Mouse (Mus musculus) heart, embryonic 10.5 days (tissue): ENCODE results near the gene Eif4g3. TPM values are rescaled to one million over a fixed set of nuclear protein-coding genes. Genes with fewer than 3 reads are reported as not detected.

Source experiments
- DNase-seq: peaks from one replicate; pipeline ENCODE4 v3.0.0-alpha.2; 2017; ENCODE audit warnings: low spot score
- H3K27ac ChIP-seq: fragments of 300-500 bp; sonication (generic); 2 replicates; pipeline ENCODE4 v1.5.1; 2016; ENCODE audit warnings: mild to moderate bottlenecking
- H3K27me3 ChIP-seq: fragments of 300-500 bp; sonication (generic); 2 replicates; pipeline ENCODE4 v1.6.1; 2016; ENCODE audit warnings: mild to moderate bottlenecking; ENCODE audit not compliant: poor library complexity, insufficient read depth, severe bottlenecking
- H3K36me3 ChIP-seq: fragments of 300-500 bp; sonication (generic); 2 replicates; pipeline ENCODE4 v1.6.1; 2016; ENCODE audit warnings: mild to moderate bottlenecking, moderate library complexity
- H3K4me1 ChIP-seq: fragments of 300-500 bp; sonication (generic); 2 replicates; pipeline ENCODE4 v1.6.1; 2016; ENCODE audit warnings: mild to moderate bottlenecking
- H3K4me3 ChIP-seq: fragments of 300-500 bp; sonication (generic); 2 replicates; pipeline ENCODE4 v1.5.1; 2016; ENCODE audit warnings: mild to moderate bottlenecking, moderate library complexity
- H3K9me3 ChIP-seq: fragments of 300-500 bp; sonication (generic); 2 replicates; pipeline ENCODE4 v1.6.1; 2016; ENCODE audit warnings: mild to moderate bottlenecking, moderate library complexity
- WGBS: fragments of 180-500 bp; shearing (Covaris S2); methylation state at CpG from one replicate; pipeline ENCODE4 v1.1.7; 2016; 5-methylcytosine and 5-hydroxymethylcytosine counted together
- polyA plus RNA-seq: library from polyadenylated mRNA; unstranded; fragments of >200 nt; fragmentation: Nextera tagmentation; extraction: Ambion mirVana; gene quantifications from 2 replicates; pipeline ENCODE4 v1.2.1, GENCODE M21; 2016

Gene Eif4g3
- polyA plus RNA-seq: 29.0 and 35.3 TPM in 2 replicates

DNA sequence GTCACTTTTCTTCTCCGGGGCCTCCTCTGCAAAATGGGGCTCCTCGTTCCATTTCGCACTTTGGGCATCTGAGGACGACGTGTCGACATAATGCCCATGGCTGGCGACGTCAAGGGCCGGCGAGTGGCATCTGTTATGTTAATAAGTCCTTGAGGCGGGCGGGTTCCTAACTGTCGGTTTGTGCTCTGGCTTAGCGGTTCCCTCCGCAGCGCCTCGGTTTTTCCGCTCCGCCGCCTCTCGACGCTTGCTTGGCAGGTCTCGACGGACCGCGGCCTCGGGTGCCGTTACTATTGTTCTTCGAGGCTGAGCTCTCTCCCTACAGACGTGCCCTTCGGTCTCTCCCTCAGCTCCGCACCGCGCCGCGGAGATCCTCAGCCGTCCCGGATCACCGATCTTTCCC lies at the start of gene Eif4g3:
Eif4g3 (plus strand) TSS at position 133 of the 400 bp plus-strand sequence.
- H3K27ac ChIP-seq: peak within 1 kb of the TSS; percentile 98
- no peak for DNase-seq
- H3K9me3 ChIP-seq: no peaks in the 10 kb centered on the region
- H3K4me1 ChIP-seq: peaks cover 43% of the 10 kb centered on the region
- WGBS: 2% methylated on average over 39 of the region's 39 CpGs
- H3K36me3 ChIP-seq: peaks cover 15% of the 10 kb centered on the region
- peak within 1 kb of the TSS; percentile 98 for H3K4me3 ChIP-seq
- peaks cover 19% of the 10 kb centered on the region; the same call in 1 of the 2 replicates for H3K27me3 ChIP-seq

DNA sequence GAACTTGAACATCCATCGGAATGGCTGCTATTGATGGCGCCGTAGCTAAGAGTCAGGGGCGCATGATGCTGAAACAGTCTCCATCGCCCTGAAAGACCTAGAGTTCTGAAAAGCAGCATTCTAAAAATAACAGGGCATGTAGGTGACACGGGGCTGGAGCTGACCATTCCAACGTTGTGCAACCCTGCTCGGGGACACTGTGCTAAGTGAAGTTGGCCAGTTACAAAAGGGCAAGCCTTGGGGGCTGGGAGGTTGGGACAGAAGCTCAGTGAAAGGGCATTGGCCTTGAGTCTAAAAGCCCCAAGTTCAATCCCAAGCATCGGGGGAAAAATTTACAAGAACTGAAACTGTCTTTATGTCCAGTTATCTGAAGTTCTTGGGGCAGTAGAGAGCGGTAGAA lies 49.3 kb upstream of the Eif4g3 start:
- H3K9me3 ChIP-seq: no peaks in the 10 kb centered on the region
- H3K36me3 ChIP-seq: peaks cover 99% of the 10 kb centered on the region
- WGBS: 69% methylated on average over 10 of the region's 10 CpGs
- H3K4me1 ChIP-seq: peaks cover 28% of the 10 kb centered on the region
- no peak overlapping the region for H3K27ac ChIP-seq
- DNase-seq: no peak
- H3K27me3 ChIP-seq: no peaks in the 10 kb centered on the region
- H3K4me3 ChIP-seq: no peak overlapping the region

DNA sequence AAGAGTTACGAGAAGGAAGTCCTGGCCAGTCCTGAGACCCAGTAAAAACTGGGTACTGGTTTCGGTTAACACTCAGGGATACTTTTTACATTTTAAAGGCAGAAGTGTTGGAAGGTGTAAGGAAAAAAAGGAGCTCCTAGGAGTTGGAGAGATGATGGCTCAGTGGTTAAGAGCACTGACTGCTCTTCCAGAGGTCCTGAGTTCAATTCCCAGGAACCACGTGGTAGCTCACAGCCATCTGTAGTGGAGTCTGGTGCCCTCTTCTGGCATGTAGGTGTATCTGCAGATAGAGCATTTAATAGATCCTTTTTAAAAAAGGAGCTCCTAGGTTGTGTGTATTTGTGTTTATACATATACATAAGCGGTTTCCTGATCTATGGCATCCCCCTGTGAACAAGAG lies 47.4 kb upstream of the Eif4g3 start:
- 69% methylated on average over 4 of the region's 4 CpGs for WGBS
- H3K9me3 ChIP-seq: no peaks in the 10 kb centered on the region
- H3K4me3 ChIP-seq: no peak overlapping the region
- no peak overlapping the region for H3K27ac ChIP-seq
- peaks cover 28% of the 10 kb centered on the region for H3K4me1 ChIP-seq
- no peak for DNase-seq
- H3K36me3 ChIP-seq: peaks cover 99% of the 10 kb centered on the region
- no peaks in the 10 kb centered on the region for H3K27me3 ChIP-seq

DNA sequence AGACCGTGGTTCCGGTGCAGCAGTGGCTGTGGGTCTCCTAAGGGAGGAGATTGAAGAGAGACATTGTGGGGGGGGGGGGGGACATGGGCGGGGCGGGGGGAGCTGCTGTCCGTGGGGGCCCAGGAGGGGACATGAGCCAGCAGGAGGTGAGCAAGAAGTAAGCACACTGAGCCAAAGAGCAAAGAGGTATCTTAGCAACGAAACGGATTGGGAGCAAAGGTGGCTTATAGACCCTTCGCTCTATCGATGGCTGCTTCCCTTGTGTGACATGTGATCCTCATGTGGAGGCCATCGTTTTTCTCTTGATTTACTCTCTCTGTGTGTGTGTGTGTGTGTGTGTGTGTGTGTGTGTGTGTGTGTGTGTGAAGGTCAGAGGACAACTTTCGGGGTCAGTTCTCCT lies 46.4 kb upstream of the Eif4g3 start:
- Histone ChIP-seq H3K27ac (no peak overlapping the region), H3K4me1 (peaks cover 28% of the 10 kb centered on the region), H3K4me3 (no peak overlapping the region), H3K36me3 (peaks cover 98% of the 10 kb centered on the region), H3K27me3 (no peaks in the 10 kb centered on the region), H3K9me3 (no peaks in the 10 kb centered on the region)
- no peak for DNase-seq
- WGBS: 88% methylated on average over 11 of the region's 11 CpGs

DNA sequence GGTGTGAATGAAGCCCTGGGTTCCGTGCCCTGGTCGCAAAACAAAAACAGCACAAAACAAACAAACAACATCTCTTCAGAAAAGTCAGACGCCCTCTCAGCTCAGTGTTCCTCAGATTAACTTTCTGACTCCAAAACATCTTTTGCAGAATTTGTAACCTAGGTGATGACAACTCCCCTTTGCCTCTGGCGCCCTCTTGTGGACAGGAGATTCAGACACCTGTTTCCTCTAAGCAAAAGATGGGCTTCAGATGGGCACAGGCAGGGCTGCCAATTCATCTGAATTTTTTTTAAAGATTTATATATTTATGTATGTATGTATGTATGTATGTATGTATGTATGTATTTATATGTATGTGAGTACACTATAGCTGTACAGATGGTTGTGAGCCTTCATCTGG lies 40.0 kb upstream of the Eif4g3 start:
- DNase-seq: peak; percentile 88
- Histone ChIP-seq H3K27ac (no peak overlapping the region), H3K36me3 (peaks cover 78% of the 10 kb centered on the region), H3K9me3 (no peaks in the 10 kb centered on the region), H3K4me3 (no peak overlapping the region), H3K4me1 (peaks cover 10% of the 10 kb centered on the region), H3K27me3 (no peaks in the 10 kb centered on the region)
- WGBS: 41% methylated on average over 4 of the region's 4 CpGs

DNA sequence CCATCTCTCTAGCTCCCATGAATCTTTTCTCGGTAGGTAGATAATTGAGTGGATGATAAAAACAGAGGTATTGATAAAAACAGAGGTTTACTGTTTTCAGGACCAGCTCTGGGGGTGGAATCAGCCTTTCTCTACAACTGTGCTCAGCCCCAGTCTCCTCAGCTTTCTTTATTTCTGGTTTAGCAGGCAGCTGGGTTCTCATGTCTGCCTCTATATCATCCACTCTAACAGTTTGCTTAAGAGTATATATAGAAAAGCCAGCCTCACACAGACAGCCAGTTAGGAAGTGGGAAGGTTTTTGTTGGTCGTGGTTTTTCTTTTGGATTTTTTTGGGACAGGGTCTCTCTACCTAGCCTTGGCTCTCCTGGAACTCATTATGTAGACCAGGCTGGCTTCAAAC lies 38.6 kb upstream of the Eif4g3 start:
- peaks cover 76% of the 10 kb centered on the region for H3K36me3 ChIP-seq
- no peaks in the 10 kb centered on the region for H3K27me3 ChIP-seq
- no peaks in the 10 kb centered on the region for H3K9me3 ChIP-seq
- H3K27ac ChIP-seq: no peak overlapping the region
- WGBS: 65% methylated on average over 2 of the region's 2 CpGs
- no peak overlapping the region for H3K4me3 ChIP-seq
- H3K4me1 ChIP-seq: peaks cover 10% of the 10 kb centered on the region
- DNase-seq: no peak

DNA sequence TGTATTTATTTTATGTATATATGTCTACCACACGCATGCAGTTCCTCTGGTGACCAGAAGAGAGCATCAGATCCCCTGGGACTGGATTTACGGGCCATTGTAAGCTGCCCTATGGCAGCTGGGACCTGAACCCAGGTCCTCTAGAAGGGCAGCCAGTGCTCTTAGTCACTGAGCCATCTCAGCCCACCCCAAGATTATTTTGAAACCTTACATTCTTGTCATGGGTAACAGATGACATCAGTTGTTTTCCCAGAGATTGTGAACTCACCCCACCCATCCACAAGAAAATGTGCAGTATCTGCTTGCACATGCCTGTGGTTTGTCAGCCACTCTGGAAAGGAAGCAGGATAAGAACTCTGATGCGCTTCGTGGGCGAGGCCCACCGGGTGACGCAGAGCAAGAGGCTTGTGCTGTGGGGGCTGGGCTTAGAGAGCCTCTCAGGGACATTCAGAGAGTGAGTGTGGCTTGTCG lies 37.9 kb upstream of the Eif4g3 start:
- Histone ChIP-seq H3K4me3 (no peak overlapping the region), H3K4me1 (peaks cover 10% of the 10 kb centered on the region), H3K36me3 (peaks cover 76% of the 10 kb centered on the region), H3K9me3 (peaks cover 4% of the 10 kb centered on the region; the same call in 1 of the 2 replicates), H3K27me3 (no peaks in the 10 kb centered on the region), H3K27ac (0 out of 2 replicates have a peak overlapping the region, but pooled peaks have one; percentile 33)
- peak; percentile 89 for DNase-seq
- WGBS: 37% methylated on average over 8 of the region's 8 CpGs

DNA sequence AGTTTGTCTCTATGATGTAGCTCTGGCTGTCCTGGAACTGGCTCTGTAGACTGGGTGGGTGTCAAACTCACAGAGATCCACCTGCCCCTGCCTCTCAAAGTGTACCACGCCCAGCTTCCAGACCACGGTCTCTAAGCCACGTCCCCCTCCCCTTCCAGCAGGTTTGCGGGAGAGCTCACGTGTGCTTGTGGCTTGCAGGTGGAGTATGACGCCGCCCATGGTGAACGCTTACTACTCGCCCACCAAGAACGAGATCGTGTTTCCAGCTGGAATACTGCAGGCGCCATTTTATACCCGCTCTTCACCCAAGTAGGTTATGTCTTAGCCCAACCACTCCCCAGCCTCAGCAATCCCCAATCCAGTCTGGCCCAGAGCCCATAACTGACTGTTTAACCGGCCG lies 36.6 kb upstream of the Eif4g3 start:
- H3K27ac ChIP-seq: no peak overlapping the region
- H3K4me1 ChIP-seq: peaks cover 23% of the 10 kb centered on the region
- peaks cover 77% of the 10 kb centered on the region for H3K36me3 ChIP-seq
- no peak overlapping the region for H3K4me3 ChIP-seq
- DNase-seq: no peak
- no peaks in the 10 kb centered on the region for H3K27me3 ChIP-seq
- H3K9me3 ChIP-seq: peaks cover 4% of the 10 kb centered on the region; the same call in 1 of the 2 replicates
- WGBS: 95% methylated on average over 15 of the region's 15 CpGs

DNA sequence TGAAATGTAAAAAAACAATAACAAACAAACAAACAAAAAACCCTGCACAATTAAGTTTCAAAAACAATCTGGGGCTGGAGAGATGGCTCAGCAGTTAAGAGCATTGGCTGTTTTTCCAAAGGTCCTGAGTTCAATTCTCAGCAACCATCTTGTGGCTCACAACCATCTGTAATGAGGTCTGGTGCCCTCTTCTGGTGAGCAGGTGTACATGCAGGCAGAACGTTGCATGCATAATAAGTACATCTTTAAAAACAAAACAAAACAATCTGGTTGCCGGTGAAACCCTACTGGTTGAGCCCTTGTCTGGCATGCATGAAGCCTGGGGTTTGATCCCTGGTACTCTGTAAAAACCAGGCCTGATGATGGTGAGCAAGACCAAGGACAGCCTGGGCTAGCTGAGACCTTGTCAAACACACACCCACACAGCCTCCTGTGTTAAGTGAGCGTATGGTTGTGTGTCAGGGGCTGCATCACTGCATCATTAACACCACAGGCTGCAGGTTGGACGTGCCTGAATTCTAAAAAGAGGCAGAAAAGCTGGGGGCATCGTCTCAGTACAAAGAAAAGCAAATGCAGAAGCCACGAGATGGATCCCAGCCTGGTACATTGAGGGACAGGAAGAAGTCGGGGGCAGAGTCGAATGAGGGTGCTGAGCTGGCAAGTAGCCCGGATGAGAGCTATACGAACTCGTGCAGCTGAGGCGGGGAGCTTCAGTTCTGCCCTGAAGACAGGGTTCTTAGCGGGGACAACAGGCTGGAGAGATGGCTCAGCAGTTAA lies 32.7 kb upstream of the Eif4g3 start:
- DNase-seq: no peak
- 77% methylated on average over 13 of the region's 13 CpGs for WGBS
- Histone ChIP-seq H3K27ac (0 out of 2 replicates have a peak overlapping the region, but pooled peaks have one; percentile 37), H3K36me3 (peaks cover 91% of the 10 kb centered on the region), H3K4me1 (peaks cover 24% of the 10 kb centered on the region), H3K9me3 (peaks cover 4% of the 10 kb centered on the region; the same call in 1 of the 2 replicates), H3K4me3 (no peak overlapping the region), H3K27me3 (no peaks in the 10 kb centered on the region)

DNA sequence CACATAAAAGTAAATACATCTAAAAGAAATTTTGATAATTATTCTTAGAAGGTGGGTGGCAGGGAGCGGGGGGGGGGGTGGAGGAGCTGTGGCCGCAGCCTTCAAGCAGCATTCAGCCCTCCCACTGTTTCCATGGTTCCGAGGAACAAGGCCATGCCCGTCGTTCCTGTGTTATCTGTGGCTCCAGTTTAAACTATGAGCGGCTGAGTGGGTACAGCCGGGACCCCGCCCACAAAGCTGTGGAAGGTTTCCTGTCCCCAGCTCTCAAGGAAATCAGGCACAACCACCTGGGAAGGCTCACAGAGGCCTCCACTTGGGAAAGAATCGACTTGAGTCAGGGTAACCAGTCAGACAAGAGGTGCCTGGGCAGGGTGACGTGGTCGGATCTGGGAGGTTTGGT lies 32.1 kb upstream of the Eif4g3 start:
- WGBS: 49% methylated on average over 11 of the region's 11 CpGs
- Histone ChIP-seq H3K36me3 (peaks cover 93% of the 10 kb centered on the region), H3K27me3 (no peaks in the 10 kb centered on the region), H3K9me3 (peaks cover 4% of the 10 kb centered on the region; the same call in 1 of the 2 replicates), H3K27ac (peak overlapping the region; percentile 37), H3K4me1 (peaks cover 17% of the 10 kb centered on the region), H3K4me3 (no peak overlapping the region)
- DNase-seq: no peak

DNA sequence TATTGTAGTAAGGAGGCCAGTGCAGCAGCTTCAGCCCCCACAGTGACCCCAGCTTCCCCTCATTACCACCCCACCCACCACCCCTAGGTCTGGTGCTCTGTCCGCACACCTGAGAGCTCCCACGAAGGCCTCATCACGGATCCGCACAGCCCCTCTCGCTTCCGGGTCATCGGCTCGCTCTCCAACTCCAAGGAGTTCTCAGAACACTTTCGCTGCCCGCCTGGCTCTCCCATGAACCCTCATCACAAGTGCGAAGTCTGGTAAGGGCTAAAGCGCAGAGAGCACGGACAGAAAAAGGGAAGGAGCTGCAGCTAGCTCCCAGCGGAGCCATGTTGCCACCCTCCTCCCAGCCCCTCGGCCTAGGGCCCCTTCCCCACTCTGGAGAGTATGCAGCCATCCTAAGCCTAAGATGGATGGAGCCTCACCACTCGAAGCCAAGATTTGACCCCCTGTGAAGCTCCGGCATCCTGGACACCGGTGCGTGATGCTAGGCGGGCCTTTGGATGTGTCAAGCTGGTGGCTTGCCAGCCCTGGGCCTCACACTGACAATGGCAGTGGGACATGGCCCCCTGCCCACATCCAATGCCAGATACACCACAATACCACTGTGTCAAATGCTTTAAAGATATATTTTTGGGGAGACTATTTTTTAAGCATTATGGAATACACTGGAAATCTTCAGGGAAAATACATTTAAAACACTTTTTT lies 30.0 kb upstream of the Eif4g3 start:
- H3K27me3 ChIP-seq: no peaks in the 10 kb centered on the region
- WGBS: 91% methylated on average over 20 of the region's 20 CpGs
- H3K36me3 ChIP-seq: peaks cover 81% of the 10 kb centered on the region
- H3K9me3 ChIP-seq: peaks cover 4% of the 10 kb centered on the region; the same call in 1 of the 2 replicates
- no peak overlapping the region for H3K27ac ChIP-seq
- no peak for DNase-seq
- no peak overlapping the region for H3K4me3 ChIP-seq
- peaks cover 17% of the 10 kb centered on the region for H3K4me1 ChIP-seq

DNA sequence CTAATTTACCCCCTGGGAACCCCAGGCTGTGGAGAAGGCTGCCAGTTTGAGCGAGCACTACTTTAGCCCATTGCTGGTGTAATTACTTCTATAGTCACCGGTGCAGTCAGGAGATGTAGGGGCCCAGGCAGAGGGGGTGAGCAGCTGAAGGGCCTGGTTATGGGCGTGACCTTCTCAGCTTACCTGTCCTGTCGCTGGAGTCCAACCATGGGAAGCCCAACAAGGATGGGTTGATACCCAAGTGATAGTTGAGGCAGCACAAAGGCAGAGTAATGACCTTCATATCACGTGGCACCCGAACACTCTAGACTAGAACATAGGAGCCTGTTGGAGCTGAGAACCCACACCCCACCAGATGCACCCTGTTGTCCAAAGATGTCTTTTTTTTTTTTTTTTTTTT lies 29.4 kb upstream of the Eif4g3 start:
- H3K4me3 ChIP-seq: no peak overlapping the region
- H3K27ac ChIP-seq: no peak overlapping the region
- peaks cover 17% of the 10 kb centered on the region for H3K4me1 ChIP-seq
- H3K9me3 ChIP-seq: peaks cover 4% of the 10 kb centered on the region; the same call in 1 of the 2 replicates
- 88% methylated on average over 6 of the region's 6 CpGs for WGBS
- no peak for DNase-seq
- no peaks in the 10 kb centered on the region for H3K27me3 ChIP-seq
- H3K36me3 ChIP-seq: peaks cover 76% of the 10 kb centered on the region
